Mouse (Mus musculus) heart, postnatal 0 days (tissue): ENCODE data around the gene Olfr539.
"Not testable (repeated sequence)": the region's sequence is repeated elsewhere in the genome, so short reads cannot be mapped to it uniquely, and the experiment has no call there.

Experiments
- CTCF ChIP-seq: IDR thresholded peaks from 2 replicates; pipeline ENCODE4 v1.5.1; 2016; ENCODE audit warnings: antibody characterized with exemption, control low read depth, low read depth
- EP300 ChIP-seq: IDR thresholded peaks from 2 replicates; pipeline ENCODE4 v1.6.1; 2016; ENCODE audit warnings: antibody characterized with exemption, low read depth

DNA sequence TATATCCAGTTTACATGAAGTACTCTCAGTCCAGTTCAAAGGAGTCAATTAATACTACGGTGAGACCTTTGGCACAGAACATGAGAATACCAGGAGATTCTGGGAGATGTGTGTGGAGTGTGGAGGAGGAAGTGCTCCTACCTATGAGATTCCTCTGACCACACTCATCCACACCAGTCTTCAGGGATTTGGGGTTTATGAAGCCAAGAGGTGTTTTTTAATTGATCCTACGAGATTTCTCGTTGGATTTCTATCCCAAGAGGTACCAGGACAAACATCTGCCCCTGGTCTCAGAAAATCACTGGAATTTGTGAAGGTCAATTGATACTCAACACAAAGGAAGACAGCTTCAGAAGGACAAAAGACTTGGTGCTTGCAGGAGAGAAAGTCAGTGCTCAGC, 31.1 kb upstream of the Olfr539 start, which contains the start of gene Olfr61:
- TF ChIP-seq CTCF, EP300: not testable (repeated sequence)
